27 mouse cellular contexts compared by ENCODE assay signal in genomic region chr4:106599415-106599814, GRCm38 (mm10). TPM values are rescaled to one million over a fixed set of nuclear protein-coding genes. Genes with fewer than 3 reads are reported as not detected.
DNase-seq lines count a peak whose midpoint lies in the region; ATAC-seq and TF ChIP-seq lines count a peak whose summit lies in the region.
"Had no signal": no experiment of that assay in that cellular context is flagged by ENCODE, and none has a peak within 500 bp of the region (broad histone marks: within the 10 kb centered on the region; RNA-seq: fewer than 3 reads in every experiment).

No protein-coding gene starts in this region.

- H3K4me3 ChIP-seq in heart, adult 2 months: no peak overlapping the region
- no peak overlapping the region for H3K4me3 ChIP-seq in liver, postnatal 0 days (ENCODE audit: low read depth, low read length)
- no peak overlapping the region for H3K4me3 ChIP-seq in E14TG2a.4 (replicated peaks; ENCODE audit: low read length)
- H3K4me3 ChIP-seq: embryonic facial prominence, embryonic 10.5 days; kidney, embryonic 15.5 days; left cerebral cortex, adult 2 months; midbrain, embryonic 13.5 days; myocyte; neural tube, embryonic 15.5 days had no signal

- TF ChIP-seq EP300 in heart, adult 2 months (IDR thresholded peaks at IDR 0.05; ENCODE audit: insufficient read depth, low read depth, low read length): no peak
- no peak for TF ChIP-seq EP300 in liver, postnatal 0 days (IDR thresholded peaks at IDR 0.05; ENCODE audit: low read depth)

- H3K36me3 ChIP-seq in heart, adult 2 months (ENCODE audit: control insufficient read depth, insufficient read depth, low read length): no peaks in the 10 kb centered on the region
- no peaks in the 10 kb centered on the region for H3K36me3 ChIP-seq in liver, postnatal 0 days (replicated peaks; ENCODE audit: insufficient read depth, low read length)
- H3K36me3 ChIP-seq in E14TG2a.4 (ENCODE audit: insufficient read depth, low read length): no peaks in the 10 kb centered on the region
- H3K36me3 ChIP-seq: embryonic facial prominence, embryonic 10.5 days; kidney, embryonic 15.5 days; midbrain, embryonic 13.5 days; neural tube, embryonic 15.5 days had no signal

- 0 out of 2 replicates have a peak, but pooled peaks have one; percentile 5 for TF ChIP-seq CTCF in heart, adult 2 months (IDR thresholded peaks at IDR 0.05)
- peak; percentile 38 for TF ChIP-seq CTCF in liver, postnatal 0 days (IDR thresholded peaks at IDR 0.05; ENCODE audit: low read depth)
- TF ChIP-seq CTCF in E14TG2a.4 (conservative IDR thresholded peaks at IDR 0.05; ENCODE audit: low read length): peak; percentile 40; the same call in 1 of the 2 replicates

- no peaks in the 10 kb centered on the region for H3K4me1 ChIP-seq in heart, adult 2 months (ENCODE audit: control insufficient read depth, insufficient read depth, low read length)
- no peaks in the 10 kb centered on the region for H3K4me1 ChIP-seq in liver, postnatal 0 days (ENCODE audit: insufficient read depth)
- H3K4me1 ChIP-seq in E14TG2a.4 (replicated peaks; ENCODE audit: low read depth, low read length): no peaks in the 10 kb centered on the region
- H3K4me1 ChIP-seq: embryonic facial prominence, embryonic 10.5 days; kidney, embryonic 15.5 days; midbrain, embryonic 13.5 days; neural tube, embryonic 15.5 days had no signal

- intact Hi-C loops in heart, adult 2 months (cut with DNase I): no loop called here

- no peaks in the 10 kb centered on the region for H3K9me3 ChIP-seq in liver, postnatal 0 days (ENCODE audit: low read length)
- no peaks in the 10 kb centered on the region for H3K9me3 ChIP-seq in E14TG2a.4 (ENCODE audit: low read length)
- H3K9me3 ChIP-seq: embryonic facial prominence, embryonic 10.5 days; kidney, embryonic 15.5 days; midbrain, embryonic 13.5 days; neural tube, embryonic 15.5 days had no signal

- 35% methylated on average over 1 of the region's 1 CpGs for WGBS in heart, adult 2 months
- WGBS in liver, postnatal 0 days (ENCODE audit: insufficient replicate concordance): 30% methylated on average over 1 of the region's 1 CpGs

- no peaks in the 10 kb centered on the region for H3K27me3 ChIP-seq in heart, adult 2 months (ENCODE audit: control insufficient read depth, insufficient read depth, low read length)
- H3K27me3 ChIP-seq in liver, postnatal 0 days (ENCODE audit: insufficient read depth, low read length): no peaks in the 10 kb centered on the region
- no peaks in the 10 kb centered on the region for H3K27me3 ChIP-seq in E14TG2a.4 (ENCODE audit: insufficient read depth, low read length)
- H3K27me3 ChIP-seq: kidney, embryonic 15.5 days; midbrain, embryonic 13.5 days; neural tube, embryonic 15.5 days had no signal

- TF ChIP-seq POLR2A in heart, adult 2 months (IDR thresholded peaks at IDR 0.05; ENCODE audit: insufficient read depth, low read depth, low read length): no peak

- no peak overlapping the region for H3K27ac ChIP-seq in heart, adult 2 months
- H3K27ac ChIP-seq in liver, postnatal 0 days (ENCODE audit: low read depth): no peak overlapping the region
- H3K27ac ChIP-seq: embryonic facial prominence, embryonic 10.5 days; kidney, embryonic 15.5 days; left cerebral cortex, adult 2 months; midbrain, embryonic 13.5 days; neural tube, embryonic 15.5 days had no signal

- no peak overlapping the region for H3K9ac ChIP-seq in heart, adult 2 months (ENCODE audit: low read depth, low read length)
- no peak overlapping the region for H3K9ac ChIP-seq in liver, postnatal 0 days (replicated peaks)
- H3K9ac ChIP-seq: kidney, embryonic 15.5 days; midbrain, embryonic 13.5 days; neural tube, embryonic 15.5 days had no signal

- ATAC-seq in liver, postnatal 0 days: no peak
- peak; percentile 60 for ATAC-seq in megakaryocyte progenitor cell, adult 5-6 weeks (replicated peaks; ENCODE audit: poor library complexity)
- ATAC-seq: forebrain, embryonic 14.5 days; midbrain, embryonic 13.5 days had no signal

- DNase-seq in heart, adult 2 months: no peak
- DNase-seq in heart, adult 11 months: no peak
- no peak for DNase-seq in liver, postnatal 0 days
- no peak for DNase-seq in liver
- no peak for DNase-seq in left cerebral cortex, adult 18-20 months (ENCODE audit: low spot score in 2 of 2)
- DNase-seq in cerebellum, postnatal 14 days: no peak
- DNase-seq: adrenal gland, adult 8-10 months; B cell, adult 2 months; cerebellum, adult 11 months; heart, postnatal 4 days; lung, adult 18-20 months; lung, postnatal 4 days; right cerebral cortex, postnatal 4 days; thymus, adult 18-20 months had no signal

- H3K79me2 ChIP-seq in heart, adult 2 months (replicated peaks; ENCODE audit: control insufficient read depth, insufficient read depth, low read length): no peaks in the 10 kb centered on the region

- H3K4me2 ChIP-seq in liver, postnatal 0 days (ENCODE audit: low read depth, low read length): no peak overlapping the region
- H3K4me2 ChIP-seq: kidney, embryonic 15.5 days; midbrain, embryonic 13.5 days; neural tube, embryonic 15.5 days had no signal

RNA-seq across cellular contexts. Expression of gene Lexm, which starts 17.6 kb away (rescaled TPM):
- not detected for total RNA-seq in heart, adult 2 months (2021)
- not detected in 2 replicates for polyA plus RNA-seq in heart, adult 2 months (2012; rRNA removed)
- not detected in 2 replicates for polyA plus RNA-seq in liver, postnatal 0 days (2015; fragmentation: Nextera tagmentation; extraction: Ambion mirVana)
- total RNA-seq in megakaryocyte progenitor cell, adult 5-6 weeks (2015): not detected in 2 replicates
- total RNA-seq in megakaryocyte progenitor cell, adult 5-6 weeks (2017): not detected in 2 replicates
- not detected for total RNA-seq in left cerebral cortex, adult 18-20 months (2021)
- total RNA-seq: adrenal gland, adult 8-10 months; granulocyte monocyte progenitor cell, adult 5-6 weeks; heart, postnatal 4 days; layer of hippocampus, adult 18-20 months had no signal
- polyA plus RNA-seq: brain, embryonic 14.5 days; forebrain, embryonic 14.5 days; heart, embryonic 14.5 days; kidney, embryonic 15.5 days; myocyte; neural tube, embryonic 15.5 days had no signal

RNA-seq across cellular contexts. Expression of gene Ttc22, which starts 22.8 kb away (rescaled TPM):
- not detected for total RNA-seq in heart, adult 2 months (2021)
- 0.15 and 0.21 TPM in 2 replicates for polyA plus RNA-seq in heart, adult 2 months (2012; rRNA removed)
- not detected in 2 replicates for polyA plus RNA-seq in liver, postnatal 0 days (2015; fragmentation: Nextera tagmentation; extraction: Ambion mirVana)
- total RNA-seq in megakaryocyte progenitor cell, adult 5-6 weeks (2015): not detected in 2 replicates
- not detected in 2 replicates for total RNA-seq in megakaryocyte progenitor cell, adult 5-6 weeks (2017)
- total RNA-seq in left cerebral cortex, adult 18-20 months (2021): 1 to 10 TPM in 1 of 2 experiments, under 1 TPM in 1; 0.94 to 1.0 TPM
- total RNA-seq: granulocyte monocyte progenitor cell, adult 5-6 weeks had no signal
- polyA plus RNA-seq: embryonic facial prominence, embryonic 10.5 days had no signal

RNA-seq across cellular contexts. Expression of gene Dhcr24, which starts 38.6 kb away (rescaled TPM):
- total RNA-seq in heart, adult 2 months (2021): 1 to 10 TPM; 1.4 to 4.0 TPM
- polyA plus RNA-seq in heart, adult 2 months (2012; rRNA removed): 5.2 and 5.4 TPM in 2 replicates
- polyA plus RNA-seq in liver, postnatal 0 days (2015; fragmentation: Nextera tagmentation; extraction: Ambion mirVana): 13.6 and 17.1 TPM in 2 replicates
- 15.9 and 17.4 TPM in 2 replicates for total RNA-seq in megakaryocyte progenitor cell, adult 5-6 weeks (2015)
- 9.8 and 11.0 TPM in 2 replicates for total RNA-seq in megakaryocyte progenitor cell, adult 5-6 weeks (2017)
- 100 to 1,000 TPM in 1 of 2 experiments, 10 to 100 TPM in 1; 98.4 to 119 TPM for total RNA-seq in left cerebral cortex, adult 18-20 months (2021)

RNA-seq across cellular contexts. Expression of gene Pars2, which starts 51.5 kb away (rescaled TPM):
- total RNA-seq in heart, adult 2 months (2021): 1 to 10 TPM; 4.9 to 5.9 TPM
- polyA plus RNA-seq in heart, adult 2 months (2012; rRNA removed): 6.7 and 11.5 TPM in 2 replicates
- 3.9 and 4.3 TPM in 2 replicates for polyA plus RNA-seq in liver, postnatal 0 days (2015; fragmentation: Nextera tagmentation; extraction: Ambion mirVana)
- total RNA-seq in megakaryocyte progenitor cell, adult 5-6 weeks (2015): 3.7 and 6.6 TPM in 2 replicates
- total RNA-seq in megakaryocyte progenitor cell, adult 5-6 weeks (2017): 7.7 and 8.8 TPM in 2 replicates
- total RNA-seq in left cerebral cortex, adult 18-20 months (2021): 1 to 10 TPM; 6.2 to 6.7 TPM

Comparison
In these comparisons a context has a peak if more than half of its experiments do, and no peak if none do; other contexts are left out.
1. RNA of gene Dhcr24, which starts 38.6 kb away (total RNA-seq): 98.4 to 119 TPM in left cerebral cortex, adult 18-20 months; 9.8 to 17.4 TPM in megakaryocyte progenitor cell, adult 5-6 weeks and 1.4 to 4.0 TPM in heart, adult 2 months; every median in the first group is over 4 times any median in the second.
2. Peak in every context shown above with its lines, with median percentiles within 50 percentile points of each other: CTCF ChIP-seq.